Mouse (Mus musculus) erythroblast, embryonic 14.5 days (primary cell): ENCODE measurements around the gene 1700020A23Rik. TPM values are rescaled to one million over a fixed set of nuclear protein-coding genes. Genes with fewer than 3 reads are reported as not detected.
"Not testable (repeated sequence)": the region's sequence is repeated elsewhere in the genome, so short reads cannot be mapped to it uniquely, and the experiment has no call there.

Experiments used
- H3K27me3 ChIP-seq: 2 replicates; pipeline ENCODE4 v1.6.1; 2012; ENCODE audit warnings: inconsistent platforms; ENCODE audit not compliant: control insufficient read depth
- H3K36me3 ChIP-seq: 2 replicates; pipeline ENCODE4 v1.6.1; 2012; ENCODE audit warnings: mild to moderate bottlenecking, inconsistent platforms; ENCODE audit not compliant: control insufficient read depth
- H3K4me1 ChIP-seq: 2 replicates; pipeline ENCODE4 v1.6.1; 2012; ENCODE audit warnings: inconsistent platforms; ENCODE audit not compliant: control insufficient read depth
- H3K4me3 ChIP-seq: replicated peaks from 2 replicates; pipeline ENCODE3; 2012; ENCODE audit warnings: moderate library complexity, mild to moderate bottlenecking, inconsistent platforms
- H3K9me3 ChIP-seq: 2 replicates; pipeline ENCODE4 v1.6.1; 2012; ENCODE audit warnings: low read length, inconsistent platforms, mixed read lengths; ENCODE audit not compliant: control insufficient read depth
- GATA1 ChIP-seq: IDR thresholded peaks from 2 replicates; pipeline ENCODE4 v1.6.1; 2012; ENCODE audit warnings: low read length, inconsistent platforms, mixed read lengths
- TAL1 ChIP-seq: IDR thresholded peaks from 3 replicates; pipeline ENCODE4 v1.6.1; 2012; ENCODE audit warnings: low read length, inconsistent platforms, mixed read lengths
- polyA plus RNA-seq: library from polyadenylated mRNA; stranded (reverse); fragments of >175 nt; gene quantifications from 2 replicates; pipeline ENCODE4 v1.2.3, GENCODE M21; 2012

The 1700020A23Rik gene
- polyA plus RNA-seq = not detected in 2 replicates

DNA sequence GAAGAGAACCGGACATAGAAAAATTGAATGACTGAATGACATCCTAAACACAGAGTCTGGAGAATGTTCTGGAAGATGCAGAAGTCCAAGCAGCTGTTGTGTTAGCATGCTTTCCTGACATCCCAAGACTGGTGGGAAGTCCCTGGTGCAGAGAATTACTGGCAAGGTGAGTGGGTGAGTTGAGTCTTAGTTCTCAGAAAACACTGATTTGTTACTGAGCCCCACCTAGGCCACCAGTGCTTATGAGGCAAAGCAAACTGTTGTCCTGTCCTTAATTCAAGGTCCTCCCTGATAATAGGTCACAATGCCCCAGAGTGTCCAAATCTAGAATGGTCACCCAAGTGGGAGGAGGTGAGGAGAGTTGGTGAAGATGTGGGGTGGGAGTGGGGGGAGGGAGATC, at the start of gene 1700020A23Rik, which contains the start of gene Gm28372:
1700020A23Rik (plus strand) TSS at position 321 of the 400 bp plus-strand sequence.
Gm28372 (plus strand) TSS at position 301 of the 400 bp plus-strand sequence.
- no peak for TF ChIP-seq GATA1
- TF ChIP-seq TAL1 = no peak
- Histone ChIP-seq H3K4me1 (no peaks in the 10 kb centered on the region), H3K36me3 (no peaks in the 10 kb centered on the region), H3K27me3 (peaks cover 4% of the 10 kb centered on the region; the same call in 1 of the 2 replicates), H3K9me3 (no peaks in the 10 kb centered on the region), H3K4me3 (no peak within 1 kb of the TSS)

DNA sequence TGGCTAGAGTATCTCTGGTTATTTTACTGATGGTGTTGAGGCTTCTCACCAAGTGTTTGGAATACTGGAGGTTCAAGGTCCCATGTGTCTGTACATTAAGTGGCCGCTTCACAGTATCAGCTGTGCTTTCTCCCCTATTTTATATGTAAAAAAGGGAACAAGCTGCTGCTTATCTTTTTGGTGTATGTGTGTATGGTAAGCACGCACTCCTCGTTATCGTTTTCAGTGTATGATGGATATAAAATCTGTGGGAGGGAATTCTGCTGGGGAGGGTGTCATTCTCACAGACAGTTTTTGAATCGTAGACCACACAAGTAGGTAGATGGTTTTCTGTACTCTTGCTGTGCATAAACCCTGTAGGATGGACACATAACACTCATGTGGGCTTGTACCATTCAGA, 47.5 kb upstream of the 1700020A23Rik start:
- Histone ChIP-seq H3K4me3 (no peak overlapping the region), H3K27me3 (peaks cover 54% of the 10 kb centered on the region), H3K4me1 (no peaks in the 10 kb centered on the region; the same call in 1 of the 2 replicates), H3K9me3 (no peaks in the 10 kb centered on the region), H3K36me3 (no peaks in the 10 kb centered on the region)
- no peak for TF ChIP-seq TAL1

DNA sequence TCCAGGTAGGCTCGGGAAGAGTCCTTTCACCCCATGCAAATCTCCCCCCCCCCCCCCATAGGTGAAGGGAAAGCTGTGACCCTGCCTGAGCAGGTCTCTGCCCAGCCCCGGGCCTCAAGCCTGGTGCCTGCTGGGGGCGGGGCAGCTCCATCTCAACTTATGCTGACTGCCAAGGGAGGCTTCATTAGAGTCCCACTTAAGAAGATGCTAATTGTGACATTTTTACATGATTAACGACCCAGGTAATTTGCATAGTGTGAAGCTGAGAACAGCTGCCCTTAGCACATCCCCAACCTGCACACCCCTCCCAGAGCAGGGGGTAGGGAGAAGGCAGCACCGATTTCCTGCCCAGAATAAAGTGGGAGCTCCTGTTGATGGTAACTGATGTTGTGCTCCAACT, 46.2 kb upstream of the 1700020A23Rik start:
- TF ChIP-seq GATA1 = no peak
- TF ChIP-seq TAL1 = no peak
- no peaks in the 10 kb centered on the region for H3K36me3 ChIP-seq
- H3K4me3 ChIP-seq = no peak overlapping the region
- H3K27me3 ChIP-seq = peaks cover 67% of the 10 kb centered on the region
- no peaks in the 10 kb centered on the region; the same call in 1 of the 2 replicates for H3K4me1 ChIP-seq
- no peaks in the 10 kb centered on the region for H3K9me3 ChIP-seq

DNA sequence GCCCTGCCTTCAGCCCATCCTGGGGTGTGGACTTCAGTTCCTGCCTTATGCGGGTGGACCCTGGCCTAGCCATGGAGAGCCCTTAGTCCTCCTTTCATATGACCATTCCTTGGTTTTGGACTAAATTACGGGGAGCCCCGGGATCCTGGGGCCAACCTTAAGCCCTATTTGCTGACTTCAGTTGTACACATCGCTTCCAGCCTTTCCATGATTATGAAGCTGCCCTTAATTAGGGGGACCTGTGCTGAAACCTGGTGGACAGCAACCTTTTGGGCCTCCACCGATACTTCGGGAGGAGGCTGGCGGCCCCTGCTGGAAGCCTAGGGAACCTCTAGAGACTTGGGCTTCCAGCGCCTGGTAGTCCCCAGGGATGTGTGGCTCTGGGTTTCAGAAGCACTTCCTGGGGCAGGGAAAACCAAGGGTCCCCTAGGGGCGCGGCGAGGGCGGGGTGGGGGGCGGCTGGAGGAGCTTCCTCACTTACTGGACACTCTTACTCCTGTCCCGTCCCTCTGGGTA, 42.5 kb upstream of the 1700020A23Rik start:
- TF ChIP-seq TAL1 (no peak), GATA1 (no peak)
- Histone ChIP-seq H3K27me3 (peaks cover 93% of the 10 kb centered on the region), H3K4me3 (no peak overlapping the region), H3K36me3 (no peaks in the 10 kb centered on the region), H3K9me3 (no peaks in the 10 kb centered on the region), H3K4me1 (no peaks in the 10 kb centered on the region; the same call in 1 of the 2 replicates)

DNA sequence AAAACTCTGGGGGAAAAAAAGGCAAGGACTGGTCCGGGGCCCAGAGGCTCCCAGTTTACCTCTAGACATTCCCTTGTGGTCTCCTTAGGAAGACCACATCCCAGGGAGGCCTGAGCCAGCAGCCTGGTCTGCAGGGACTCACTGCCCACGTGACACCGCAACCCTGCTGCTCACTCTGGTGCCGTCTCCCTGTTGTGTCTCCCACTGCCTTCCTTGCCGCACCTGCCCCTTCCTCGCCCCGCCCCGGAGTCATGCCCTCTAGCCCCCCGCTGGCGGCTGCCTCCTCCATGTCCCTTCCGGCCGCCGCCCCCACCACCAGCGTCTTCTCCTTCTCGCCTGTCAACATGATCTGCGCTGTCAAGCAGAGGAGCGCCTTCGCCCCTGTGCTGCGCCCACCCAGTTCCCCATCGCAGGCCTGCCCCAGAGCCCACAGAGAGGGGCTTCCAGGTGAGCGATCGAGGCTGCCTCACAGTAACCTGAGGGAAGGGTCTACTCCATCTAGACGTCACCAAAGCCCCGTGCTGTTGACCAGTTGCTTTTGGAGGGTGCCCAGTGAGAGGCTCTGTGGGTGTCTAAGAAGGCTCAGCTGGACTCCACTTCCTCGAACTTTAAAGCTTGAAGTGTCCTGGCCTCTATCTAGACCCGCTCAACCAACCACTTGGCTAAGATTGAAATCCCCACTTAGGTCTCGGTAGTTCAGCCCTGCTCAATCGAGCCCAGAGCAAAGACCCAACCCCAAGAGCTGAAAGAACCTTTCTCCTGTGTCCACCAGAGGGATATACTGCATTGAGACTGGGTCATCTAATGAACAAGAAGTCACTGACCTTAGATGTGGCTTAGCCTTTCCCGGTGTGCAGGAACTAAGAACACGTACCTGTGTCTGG, 39.6 kb upstream of the 1700020A23Rik start:
- H3K4me3 ChIP-seq = no peak overlapping the region
- H3K4me1 ChIP-seq = no peaks in the 10 kb centered on the region; the same call in 1 of the 2 replicates
- peaks cover 66% of the 10 kb centered on the region for H3K27me3 ChIP-seq
- no peaks in the 10 kb centered on the region for H3K9me3 ChIP-seq
- H3K36me3 ChIP-seq = no peaks in the 10 kb centered on the region
- TF ChIP-seq TAL1 = no peak

GRCm38 (mm10) chr2:130367386-130367785, 37.7 kb upstream of the 1700020A23Rik start:
- Histone ChIP-seq H3K36me3 (no peaks in the 10 kb centered on the region), H3K4me1 (peaks cover 2% of the 10 kb centered on the region; the same call in 1 of the 2 replicates), H3K4me3 (no peak overlapping the region), H3K9me3 (no peaks in the 10 kb centered on the region), H3K27me3 (peaks cover 46% of the 10 kb centered on the region)
- TF ChIP-seq GATA1 (no peak), TAL1 (no peak)

GRCm38 (mm10) chr2:130373026-130373425, 32.0 kb upstream of the 1700020A23Rik start:
- not testable (repeated sequence) for H3K4me3 ChIP-seq, H3K9me3 ChIP-seq, H3K36me3 ChIP-seq, H3K27me3 ChIP-seq
- peaks cover 10% of the 10 kb centered on the region for H3K4me1 ChIP-seq

GRCm38 (mm10) chr2:130374951-130375350, 30.1 kb upstream of the 1700020A23Rik start:
- TF ChIP-seq GATA1 (no peak), TAL1 (no peak)
- Histone ChIP-seq H3K27me3 (peaks cover 2% of the 10 kb centered on the region), H3K9me3 (no peaks in the 10 kb centered on the region), H3K4me3 (no peak overlapping the region), H3K36me3 (no peaks in the 10 kb centered on the region), H3K4me1 (peaks cover 10% of the 10 kb centered on the region)

DNA sequence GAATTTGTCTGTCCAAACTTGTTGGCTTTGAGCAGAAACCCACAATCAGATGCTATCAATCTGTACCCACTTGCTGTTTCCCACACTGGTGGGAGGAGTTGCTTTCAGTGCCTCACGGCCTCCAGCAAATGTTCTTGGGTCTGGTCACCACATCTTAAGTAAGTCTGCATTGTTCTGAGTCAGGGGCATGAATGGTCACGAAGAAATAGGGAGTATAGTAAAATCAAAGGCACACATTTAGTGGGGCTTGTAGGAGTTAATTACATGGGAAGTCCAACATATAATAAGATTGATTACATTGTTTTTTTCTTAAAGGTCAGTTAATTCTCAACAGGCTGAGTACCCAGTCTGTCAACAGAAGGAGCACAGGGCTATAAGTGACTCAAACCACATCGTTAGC, 21.9 kb upstream of the 1700020A23Rik start:
- no peaks in the 10 kb centered on the region for H3K4me1 ChIP-seq
- no peaks in the 10 kb centered on the region for H3K9me3 ChIP-seq
- H3K27me3 ChIP-seq = peaks cover 6% of the 10 kb centered on the region; the same call in 1 of the 2 replicates
- no peak for TF ChIP-seq TAL1
- no peak for TF ChIP-seq GATA1
- H3K4me3 ChIP-seq = no peak overlapping the region
- H3K36me3 ChIP-seq = no peaks in the 10 kb centered on the region
